Mouse (Mus musculus) thymus, postnatal 4 days (tissue): ENCODE measurements around the gene Fndc3b.

Source experiments
- DNase-seq: peaks from one replicate; pipeline ENCODE4 v3.0.0; 2021

Fndc3b gene

GRCm38 (mm10) chr3:27663221-27663620, 47.9 kb downstream of the Fndc3b start:
- no peak for DNase-seq

- no peak for DNase-seq
These were observed 52.8 kb downstream of the Fndc3b start for GRCm38 (mm10) chr3:27658198-27658763.

- no peak for DNase-seq
These were observed 54.2 kb downstream of the Fndc3b start for GRCm38 (mm10) chr3:27656764-27657390.

DNA sequence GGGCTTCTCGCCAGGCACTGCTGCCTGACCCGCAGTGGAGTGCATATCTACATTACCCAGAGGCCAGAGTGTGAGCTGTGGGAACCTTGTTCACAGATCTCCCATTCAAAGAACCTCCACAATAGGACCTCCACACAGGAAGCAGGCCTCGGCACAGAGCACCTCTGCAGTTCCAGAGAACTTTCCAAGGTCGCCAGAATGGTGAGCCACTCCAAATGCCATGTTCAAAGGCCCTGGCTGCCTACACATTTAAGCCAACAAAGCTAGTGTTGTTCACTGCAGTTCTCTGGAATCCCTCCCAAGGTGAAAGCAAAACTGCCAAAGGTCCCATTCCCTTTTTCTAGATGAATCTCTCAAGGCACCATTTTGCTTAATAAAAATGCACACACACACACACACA, 55.4 kb downstream of the Fndc3b start:
- no peak for DNase-seq

GRCm38 (mm10) chr3:27655042-27655441, 56.1 kb downstream of the Fndc3b start:
- no peak for DNase-seq

DNA sequence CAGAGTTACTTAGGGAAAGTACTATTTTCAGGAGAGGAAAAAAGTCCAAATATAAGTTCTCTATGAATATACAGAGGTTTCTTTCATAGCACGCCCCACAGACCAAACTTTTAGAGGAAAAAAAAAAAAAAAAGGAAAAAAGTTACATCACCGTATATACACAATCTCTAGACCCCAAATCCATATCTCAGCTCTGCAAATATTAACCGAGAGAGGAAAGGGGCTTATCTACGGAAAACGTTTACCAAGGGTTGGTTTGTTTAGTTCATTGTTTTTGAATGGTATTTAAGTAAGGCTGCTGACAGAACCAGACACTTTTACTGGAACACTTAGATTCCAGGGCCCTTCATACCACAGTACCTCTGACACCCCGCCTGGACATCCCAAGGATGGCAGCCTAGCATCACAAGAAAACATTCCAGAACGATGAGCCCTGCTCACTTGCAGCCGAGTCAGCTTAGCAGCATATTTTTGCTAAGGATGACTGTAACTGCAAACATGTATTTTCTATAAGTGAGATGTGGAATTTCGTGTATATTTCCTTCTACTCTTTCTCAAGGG, 58.6 kb downstream of the Fndc3b start:
- no peak for DNase-seq

DNA sequence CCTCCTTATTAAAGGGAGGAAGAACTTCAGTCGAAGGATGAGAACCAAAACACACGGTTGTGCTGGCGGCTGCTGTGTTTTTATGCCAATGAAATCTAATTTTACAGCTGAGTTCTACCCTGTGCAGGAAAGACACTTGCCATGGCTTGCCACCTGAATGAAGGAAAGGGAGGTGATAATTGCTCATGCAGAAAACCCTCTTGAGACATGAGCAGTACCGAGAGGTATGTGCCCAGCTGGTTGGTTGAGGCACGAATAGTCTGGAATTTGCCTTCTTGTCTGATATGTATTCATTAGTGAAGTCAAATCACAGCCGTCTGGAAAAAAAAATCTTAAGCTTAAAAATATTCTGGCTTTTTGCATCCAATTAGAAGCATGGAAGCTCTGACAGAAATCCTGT, 59.4 kb downstream of the Fndc3b start:
- DNase-seq = no peak

GRCm38 (mm10) chr3:27650083-27650482, 61.0 kb downstream of the Fndc3b start:
- DNase-seq = no peak

GRCm38 (mm10) chr3:27649316-27649715, 61.8 kb downstream of the Fndc3b start:
- no peak for DNase-seq

DNA sequence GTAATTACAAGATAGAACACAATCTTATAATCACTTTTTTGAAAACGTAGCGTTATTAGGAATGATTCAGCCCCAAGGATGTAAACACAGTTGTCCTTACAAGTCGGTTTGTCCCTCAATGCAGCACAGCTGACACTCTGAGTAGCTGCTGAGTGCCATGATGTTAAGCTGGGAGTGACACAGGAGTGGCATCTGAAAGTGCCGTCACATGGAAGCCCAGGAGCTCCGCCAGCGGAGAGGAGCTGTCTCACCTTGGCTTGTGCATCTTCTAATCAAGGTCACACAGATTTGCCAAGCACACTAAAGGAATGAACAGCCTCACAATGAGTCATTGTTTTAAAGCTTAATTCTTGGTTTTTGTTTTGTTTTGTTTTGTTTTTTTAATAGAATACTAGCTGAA, 68.7 kb downstream of the Fndc3b start:
- DNase-seq = no peak

GRCm38 (mm10) chr3:27639701-27640100, 71.4 kb downstream of the Fndc3b start:
- DNase-seq = no peak

DNA sequence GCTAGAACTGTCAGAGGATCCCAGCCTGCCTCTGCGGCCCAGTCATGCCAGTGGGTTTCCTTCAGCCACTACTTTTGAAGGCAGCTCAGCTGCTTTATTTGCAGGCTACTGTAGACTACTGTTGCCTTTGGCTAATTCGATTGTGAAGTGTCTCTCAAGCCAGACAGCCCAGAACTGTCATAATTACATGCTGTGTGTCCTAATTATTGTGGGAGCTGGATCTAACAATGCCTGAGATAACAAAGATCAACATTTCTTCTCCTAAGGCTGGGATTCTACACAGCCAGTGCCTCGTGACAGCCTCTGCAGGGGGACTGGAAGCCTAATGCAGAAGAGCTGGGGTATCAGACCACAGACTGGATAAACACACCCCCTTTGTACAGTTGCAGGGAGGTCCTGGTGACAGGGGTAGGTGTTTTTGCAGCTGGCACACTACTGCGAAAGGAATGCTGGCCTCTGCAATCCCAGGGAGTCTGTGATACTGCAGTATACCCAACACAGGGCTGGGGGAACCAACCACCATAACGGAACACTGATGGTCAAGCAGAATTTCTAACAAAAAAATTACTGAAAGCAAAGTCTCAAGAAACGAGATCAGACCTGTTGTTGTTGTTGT, 74.0 kb downstream of the Fndc3b start:
- no peak for DNase-seq

- no peak for DNase-seq
These were observed 75.3 kb downstream of the Fndc3b start for GRCm38 (mm10) chr3:27635776-27636175.

GRCm38 (mm10) chr3:27632880-27633279, 78.2 kb downstream of the Fndc3b start:
- no peak for DNase-seq

DNA sequence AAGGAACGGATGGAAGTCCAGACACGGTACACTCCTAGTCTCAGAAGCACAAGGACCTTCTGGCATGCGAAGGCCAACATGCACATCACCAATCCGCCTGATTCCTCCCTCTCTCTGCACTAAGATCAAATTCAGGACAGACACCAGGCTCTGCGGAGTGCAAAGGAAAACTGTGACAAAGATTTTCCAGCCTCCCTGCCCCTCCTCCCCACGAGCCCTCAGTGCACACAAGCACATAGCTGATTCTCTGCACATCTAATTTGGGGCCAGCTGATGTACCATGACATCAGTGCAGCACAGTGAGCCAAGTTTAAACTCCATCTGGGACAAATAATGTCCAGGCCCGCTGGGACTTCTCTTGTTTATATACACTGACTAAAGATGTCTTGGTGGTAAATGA, 80.0 kb downstream of the Fndc3b start:
- DNase-seq = no peak

- DNase-seq = no peak
These were observed 81.4 kb downstream of the Fndc3b start for GRCm38 (mm10) chr3:27629716-27630115.

- no peak for DNase-seq
These were observed 84.8 kb downstream of the Fndc3b start for GRCm38 (mm10) chr3:27626301-27626700.

GRCm38 (mm10) chr3:27625592-27625985, 85.5 kb downstream of the Fndc3b start:
- DNase-seq = no peak

DNA sequence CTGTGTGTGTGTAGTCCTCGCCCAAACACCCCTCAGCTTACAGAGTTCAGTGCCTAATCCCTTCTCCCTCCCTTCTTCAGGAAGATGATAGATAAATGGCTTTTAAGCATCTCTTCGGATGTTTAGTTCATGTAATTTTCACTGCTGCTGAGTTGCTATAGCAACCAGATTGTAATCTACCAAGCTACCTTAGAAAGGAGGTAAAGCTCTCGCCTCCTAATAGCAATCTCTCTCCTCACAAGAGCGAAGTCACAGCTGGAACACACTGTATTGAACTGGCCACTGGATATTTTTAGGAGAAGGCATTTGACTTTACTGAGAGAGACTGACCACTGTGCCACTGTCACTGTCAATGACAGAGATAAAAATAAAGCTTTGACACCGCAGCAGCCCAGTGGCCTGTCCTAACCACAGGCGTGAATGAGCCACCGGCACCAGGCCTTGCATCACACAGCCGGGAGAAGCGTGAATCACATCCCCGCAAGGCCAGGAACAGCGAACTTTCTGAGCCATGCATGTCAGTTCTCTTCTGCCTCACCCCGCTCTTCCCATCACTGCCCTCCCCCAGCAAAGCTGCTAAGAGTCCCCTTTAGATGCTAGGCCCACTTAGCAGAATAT, 86.0 kb downstream of the Fndc3b start:
- DNase-seq = no peak

- DNase-seq = no peak
These were observed 88.7 kb downstream of the Fndc3b start for GRCm38 (mm10) chr3:27622451-27622850.

DNA sequence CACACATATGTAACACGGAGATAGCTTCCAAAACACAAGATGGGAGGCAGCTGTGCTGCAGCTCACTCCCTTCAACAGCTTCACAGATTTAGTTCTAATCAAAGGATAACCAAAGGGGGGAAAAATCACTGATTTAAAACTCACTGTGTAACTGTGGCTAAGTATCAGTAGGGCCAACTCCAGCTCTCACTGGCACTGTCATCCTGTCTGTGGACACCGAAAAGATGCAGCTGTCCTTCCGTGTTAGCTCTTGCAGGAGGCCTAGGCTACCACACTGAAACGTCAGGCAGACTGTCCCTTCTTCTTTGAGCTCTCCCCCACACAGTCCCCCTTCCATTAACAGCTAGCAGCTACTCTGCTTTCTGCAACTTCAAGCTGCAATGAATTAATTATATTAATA, 89.9 kb downstream of the Fndc3b start:
- DNase-seq = no peak

DNA sequence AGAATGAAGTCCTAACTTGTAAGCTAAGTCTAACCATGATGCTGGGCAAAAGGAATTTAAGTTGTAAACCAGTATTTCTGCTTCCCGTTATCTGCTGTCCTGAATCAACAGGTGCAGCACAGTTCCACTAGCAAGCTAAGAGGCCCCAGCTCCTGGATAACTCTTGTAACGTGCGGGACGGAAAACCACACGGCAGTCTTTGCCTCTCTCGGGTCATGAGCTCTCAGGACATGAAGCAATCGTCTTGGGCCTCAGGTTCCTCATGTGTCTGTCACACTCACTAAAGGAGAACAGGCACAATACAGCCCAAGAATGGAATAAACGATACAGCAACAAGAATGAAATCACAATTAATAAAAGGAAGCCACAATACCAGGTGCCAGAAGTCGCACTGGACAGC, 93.4 kb downstream of the Fndc3b start:
- DNase-seq = no peak

DNA sequence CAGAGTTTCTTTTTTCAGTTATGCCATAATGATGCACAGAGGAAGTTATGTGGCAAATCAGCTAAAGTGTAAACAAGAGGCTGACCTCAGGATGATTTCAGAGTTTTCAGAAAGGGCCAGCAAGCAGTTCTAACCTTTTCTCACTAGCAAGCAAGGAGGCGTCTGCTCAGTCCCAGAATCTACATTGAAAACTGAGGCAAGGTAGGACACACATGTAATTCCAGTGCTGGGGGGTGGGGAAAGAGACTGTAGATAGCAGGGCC, 93.9 kb downstream of the Fndc3b start:
- DNase-seq = no peak
